Mouse (Mus musculus) regulatory T cell (primary cell): ENCODE results near the gene Fhod1.

Experiments
- in situ Hi-C: fragments of 300-600 bp; cut with MboI, MseI; formaldehyde crosslinking; loops from one replicate; pipeline ENCODE4 v1.15.1; 2025; ENCODE audit warnings: high pct_unique_total_duplicates

Fhod1 gene

GRCm38 (mm10) chr8:105318662-105319190, 29.0 kb downstream of the Fhod1 start:
- in situ Hi-C loops, result loop anchor here (10.0 kb wide), 1 partner anchor 1286 kb away; the partner anchor contains the start of gene Cdh1

GRCm38 (mm10) chr8:105317941-105318340, 29.8 kb downstream of the Fhod1 start:
- in situ Hi-C loops, result loop anchor here (10.0 kb wide), 1 partner anchor 1287 kb away; the partner anchor contains the start of gene Cdh1

GRCm38 (mm10) chr8:105315073-105315769, 32.5 kb downstream of the Fhod1 start:
- in situ Hi-C loops, result loop anchor here (10.0 kb wide), 1 partner anchor 1290 kb away; the partner anchor contains the start of gene Cdh1

GRCm38 (mm10) chr8:105313622-105314402, 33.9 kb downstream of the Fhod1 start:
- in situ Hi-C loops, result loop anchor here (10.0 kb wide), 1 partner anchor 1291 kb away; the partner anchor contains the start of gene Cdh1

GRCm38 (mm10) chr8:105312891-105313481, 34.8 kb downstream of the Fhod1 start:
- in situ Hi-C loops, result loop anchor here (10.0 kb wide), 1 partner anchor 1292 kb away; the partner anchor contains the start of gene Cdh1

- in situ Hi-C loops, result loop anchor here (10.0 kb wide), 1 partner anchor 1293 kb away; the partner anchor contains the start of gene Cdh1
These were observed 36.0 kb downstream of the Fhod1 start for GRCm38 (mm10) chr8:105311718-105312117.

GRCm38 (mm10) chr8:105310118-105310517, 37.6 kb downstream of the Fhod1 start:
- in situ Hi-C loops, result loop anchor here (10.0 kb wide), 1 partner anchor 1295 kb away; the partner anchor contains the start of gene Cdh1

- in situ Hi-C loops, result no loop called here
These were observed 38.5 kb downstream of the Fhod1 start for GRCm38 (mm10) chr8:105309142-105309847.

GRCm38 (mm10) chr8:105308428-105308827, 39.3 kb downstream of the Fhod1 start:
- in situ Hi-C loops, result no loop called here

- in situ Hi-C loops, result no loop called here
These were observed 40.1 kb downstream of the Fhod1 start for GRCm38 (mm10) chr8:105307670-105308069.

- in situ Hi-C loops, result no loop called here
These were observed 41.5 kb downstream of the Fhod1 start for GRCm38 (mm10) chr8:105306146-105306691.

- in situ Hi-C loops, result no loop called here
These were observed 42.3 kb downstream of the Fhod1 start, which contains the start of gene Elmo3 for GRCm38 (mm10) chr8:105305211-105306145. TSS of gene Elmo3 (plus strand) at chr8:105305601.

GRCm38 (mm10) chr8:105304325-105305210, 43.2 kb downstream of the Fhod1 start:
- in situ Hi-C loops, result no loop called here

- in situ Hi-C loops, result no loop called here
These were observed 43.9 kb downstream of the Fhod1 start for GRCm38 (mm10) chr8:105303874-105304273.

- in situ Hi-C loops, result no loop called here
These were observed 44.4 kb downstream of the Fhod1 start for GRCm38 (mm10) chr8:105303396-105303795.

- in situ Hi-C loops, result no loop called here
These were observed 47.8 kb downstream of the Fhod1 start for GRCm38 (mm10) chr8:105299962-105300361.

GRCm38 (mm10) chr8:105298351-105299252, 49.2 kb downstream of the Fhod1 start:
- in situ Hi-C loops, result no loop called here
